Mouse (Mus musculus): ENCODE data around the gene Dnah6. TPM values are rescaled to one million over a fixed set of nuclear protein-coding genes. Genes with fewer than 3 reads are reported as not detected.

The Dnah6 gene
- polyA plus RNA-seq, 1 experiment from 2014 or later, result 0.06 TPM

DNA sequence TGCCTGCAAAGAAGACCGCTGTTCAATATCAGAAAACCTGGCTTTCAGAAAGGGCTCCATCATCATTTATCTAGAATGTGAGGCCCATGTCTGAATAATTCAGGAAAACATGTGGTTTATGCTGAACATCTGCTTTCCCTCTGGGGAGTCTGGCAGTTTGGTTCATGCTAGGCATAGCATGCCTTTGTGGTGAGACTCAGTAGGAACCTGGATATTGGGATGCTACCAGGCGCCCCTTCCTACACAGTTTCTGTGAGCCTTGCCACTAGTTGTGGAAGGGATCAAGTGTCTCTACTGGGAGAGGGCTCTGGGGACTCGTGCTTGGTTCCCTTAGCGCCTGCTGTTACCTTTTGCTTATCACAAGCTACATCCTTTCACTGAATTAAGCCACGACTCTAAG, 37.2 kb downstream of the Dnah6 start:
- Histone ChIP-seq H3K4me1 (replicated peaks) (peaks cover 19% of the 10 kb centered on the region), H3K27ac (ENCODE audit: poor library complexity, severe bottlenecking) (no peak overlapping the region), H3K4me2 (no peak overlapping the region), H3K36me3 (no peaks in the 10 kb centered on the region), H3K9me3 (replicated peaks) (no peaks in the 10 kb centered on the region), H3K9ac (no peak overlapping the region), H3K27me3 (replicated peaks) (no peaks in the 10 kb centered on the region), H3K4me3 (no peak overlapping the region)
- ATAC-seq (ENCODE audit: insufficient number of reproducible peaks, low FRiP score), result no peak
- WGBS, result 59% methylated on average over 5 of the region's 5 CpGs

- no peaks in the 10 kb centered on the region for H3K9me3 ChIP-seq (replicated peaks)
- H3K4me3 ChIP-seq, result no peak overlapping the region
- no peak overlapping the region for H3K27ac ChIP-seq (ENCODE audit: poor library complexity, severe bottlenecking)
- no peaks in the 10 kb centered on the region for H3K27me3 ChIP-seq (replicated peaks)
- 43% methylated on average over 3 of the region's 3 CpGs for WGBS
- H3K36me3 ChIP-seq, result no peaks in the 10 kb centered on the region
- no peak overlapping the region for H3K4me2 ChIP-seq
- no peak overlapping the region for H3K9ac ChIP-seq
- ATAC-seq (ENCODE audit: insufficient number of reproducible peaks, low FRiP score), result peak; percentile 76
- peaks cover 11% of the 10 kb centered on the region for H3K4me1 ChIP-seq (replicated peaks)
These were observed 38.5 kb downstream of the Dnah6 start for GRCm38 (mm10) chr6:73182987-73183386.

DNA sequence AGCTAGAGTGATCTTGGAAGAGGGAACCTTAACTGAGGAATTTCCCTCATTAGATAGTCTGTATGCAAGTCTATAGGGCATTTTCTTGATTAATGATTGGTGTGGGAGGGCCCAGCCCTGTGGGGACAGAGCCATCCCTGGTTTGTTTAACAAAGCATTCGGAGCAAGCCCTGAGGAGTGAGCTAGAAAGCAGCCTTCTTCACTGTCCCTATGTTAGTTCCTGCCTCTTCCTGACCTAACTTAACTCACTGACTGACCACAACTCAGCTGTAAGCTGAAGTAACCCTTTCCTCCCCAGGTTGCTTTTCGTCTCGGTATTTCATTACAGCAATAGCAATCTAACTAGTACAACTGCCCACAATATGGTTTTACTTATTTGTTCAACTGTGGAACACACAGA, 39.0 kb downstream of the Dnah6 start:
- 39% methylated on average over 3 of the region's 3 CpGs for WGBS
- ATAC-seq (ENCODE audit: insufficient number of reproducible peaks, low FRiP score), result 0 out of 2 replicates have a peak, but pooled peaks have one; percentile 45

GRCm38 (mm10) chr6:73182006-73182405, 39.4 kb downstream of the Dnah6 start:
- Histone ChIP-seq H3K9ac (no peak overlapping the region), H3K9me3 (replicated peaks) (no peaks in the 10 kb centered on the region), H3K4me2 (no peak overlapping the region), H3K4me3 (no peak overlapping the region), H3K27me3 (replicated peaks) (no peaks in the 10 kb centered on the region), H3K36me3 (no peaks in the 10 kb centered on the region), H3K4me1 (replicated peaks) (peaks cover 11% of the 10 kb centered on the region; the same call in 1 of the 2 replicates), H3K27ac (ENCODE audit: poor library complexity, severe bottlenecking) (peak overlapping the region; percentile 14; the same call in 1 of the 2 replicates)
- WGBS, result 64% methylated on average over 4 of the region's 4 CpGs
- no peak for ATAC-seq (ENCODE audit: insufficient number of reproducible peaks, low FRiP score)

More for the DNA sequence above, 39.0 kb downstream of the Dnah6 start:
- Histone ChIP-seq H3K27me3 (replicated peaks) (no peaks in the 10 kb centered on the region), H3K4me1 (replicated peaks) (peaks cover 11% of the 10 kb centered on the region; the same call in 1 of the 2 replicates), H3K4me3 (no peak overlapping the region), H3K9ac (no peak overlapping the region), H3K27ac (ENCODE audit: poor library complexity, severe bottlenecking) (peak overlapping the region; percentile 14; the same call in 1 of the 2 replicates), H3K36me3 (no peaks in the 10 kb centered on the region), H3K4me2 (no peak overlapping the region), H3K9me3 (replicated peaks) (no peaks in the 10 kb centered on the region)

GRCm38 (mm10) chr6:73175156-73175555, 46.3 kb downstream of the Dnah6 start:
- Histone ChIP-seq H3K36me3 (no peaks in the 10 kb centered on the region), H3K27ac (ENCODE audit: poor library complexity, severe bottlenecking) (no peak overlapping the region), H3K9me3 (replicated peaks) (no peaks in the 10 kb centered on the region), H3K4me3 (no peak overlapping the region), H3K4me1 (replicated peaks) (no peaks in the 10 kb centered on the region), H3K4me2 (no peak overlapping the region), H3K27me3 (replicated peaks) (no peaks in the 10 kb centered on the region), H3K9ac (no peak overlapping the region)
- WGBS, result 73% methylated on average over 3 of the region's 3 CpGs
- no peak for ATAC-seq (ENCODE audit: insufficient number of reproducible peaks, low FRiP score)

DNA sequence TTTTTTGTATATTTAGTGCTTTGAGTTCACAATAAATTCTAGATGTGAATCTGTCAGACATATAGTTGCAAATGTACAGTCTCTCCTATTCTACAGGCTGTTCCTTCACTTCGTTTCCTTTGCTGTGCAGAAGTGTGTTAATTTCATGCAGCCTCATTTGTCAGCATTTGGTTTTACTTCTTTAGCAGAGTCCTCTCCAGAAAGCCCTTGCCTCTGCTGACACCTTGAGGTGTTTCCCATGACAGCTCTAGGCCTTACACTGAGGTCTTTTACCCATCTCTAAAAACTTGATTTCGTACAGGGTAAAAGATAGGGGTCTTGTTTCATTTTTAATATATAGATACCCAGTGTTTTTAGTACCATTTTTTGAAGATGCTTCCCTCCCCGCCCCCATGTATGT, 54.2 kb downstream of the Dnah6 start:
- 71% methylated on average over 3 of the region's 3 CpGs for WGBS
- no peak overlapping the region for H3K4me3 ChIP-seq

GRCm38 (mm10) chr6:73162958-73163357, 58.5 kb downstream of the Dnah6 start:
- no peak for ATAC-seq (ENCODE audit: insufficient number of reproducible peaks, low FRiP score)
- WGBS, result 91% methylated on average over 1 of the region's 1 CpGs
- H3K9me3 ChIP-seq (replicated peaks), result no peaks in the 10 kb centered on the region

More for the DNA sequence above, 54.2 kb downstream of the Dnah6 start:
- no peaks in the 10 kb centered on the region for H3K9me3 ChIP-seq (replicated peaks)
- H3K36me3 ChIP-seq, result no peaks in the 10 kb centered on the region
- no peak for ATAC-seq (ENCODE audit: insufficient number of reproducible peaks, low FRiP score)
- H3K27me3 ChIP-seq (replicated peaks), result no peaks in the 10 kb centered on the region
- H3K4me1 ChIP-seq (replicated peaks), result no peaks in the 10 kb centered on the region
- H3K27ac ChIP-seq (ENCODE audit: poor library complexity, severe bottlenecking), result no peak overlapping the region
- H3K9ac ChIP-seq, result no peak overlapping the region
- H3K4me2 ChIP-seq, result no peak overlapping the region

GRCm38 (mm10) chr6:73161338-73161737, 60.1 kb downstream of the Dnah6 start:
- Histone ChIP-seq H3K9me3 (replicated peaks) (no peaks in the 10 kb centered on the region), H3K4me3 (no peak overlapping the region), H3K27me3 (replicated peaks) (no peaks in the 10 kb centered on the region), H3K4me2 (no peak overlapping the region), H3K36me3 (no peaks in the 10 kb centered on the region), H3K27ac (ENCODE audit: poor library complexity, severe bottlenecking) (no peak overlapping the region), H3K4me1 (replicated peaks) (no peaks in the 10 kb centered on the region), H3K9ac (no peak overlapping the region)
- ATAC-seq (ENCODE audit: insufficient number of reproducible peaks, low FRiP score), result no peak
- WGBS, result 87% methylated on average over 4 of the region's 4 CpGs

More at GRCm38 (mm10) chr6:73162958-73163357, 58.5 kb downstream of the Dnah6 start:
- Histone ChIP-seq H3K9ac (no peak overlapping the region), H3K36me3 (no peaks in the 10 kb centered on the region), H3K4me2 (no peak overlapping the region), H3K4me3 (no peak overlapping the region), H3K4me1 (replicated peaks) (no peaks in the 10 kb centered on the region), H3K27me3 (replicated peaks) (no peaks in the 10 kb centered on the region), H3K27ac (ENCODE audit: poor library complexity, severe bottlenecking) (no peak overlapping the region)

GRCm38 (mm10) chr6:73155455-73155854, 66.0 kb downstream of the Dnah6 start:
- Histone ChIP-seq H3K4me1 (replicated peaks) (no peaks in the 10 kb centered on the region), H3K27me3 (replicated peaks) (no peaks in the 10 kb centered on the region), H3K4me3 (no peak overlapping the region), H3K36me3 (no peaks in the 10 kb centered on the region), H3K27ac (ENCODE audit: poor library complexity, severe bottlenecking) (no peak overlapping the region), H3K9ac (no peak overlapping the region), H3K9me3 (replicated peaks) (no peaks in the 10 kb centered on the region), H3K4me2 (no peak overlapping the region)
- 64% methylated on average over 2 of the region's 2 CpGs for WGBS
- ATAC-seq (ENCODE audit: insufficient number of reproducible peaks, low FRiP score), result no peak

- no peak overlapping the region for H3K9ac ChIP-seq
- no peaks in the 10 kb centered on the region for H3K36me3 ChIP-seq
- H3K4me1 ChIP-seq (replicated peaks), result no peaks in the 10 kb centered on the region
- no peak overlapping the region for H3K4me2 ChIP-seq
- H3K27ac ChIP-seq (ENCODE audit: poor library complexity, severe bottlenecking), result no peak overlapping the region
- WGBS, result 0% methylated on average over 1 of the region's 1 CpGs
- no peaks in the 10 kb centered on the region for H3K9me3 ChIP-seq (replicated peaks)
- H3K4me3 ChIP-seq, result no peak overlapping the region
- H3K27me3 ChIP-seq (replicated peaks), result no peaks in the 10 kb centered on the region
- ATAC-seq (ENCODE audit: insufficient number of reproducible peaks, low FRiP score), result peak; percentile 36; the same call in 1 of the 2 replicates
These were observed 67.8 kb downstream of the Dnah6 start for GRCm38 (mm10) chr6:73153675-73154074.

GRCm38 (mm10) chr6:73143403-73143802, 78.0 kb downstream of the Dnah6 start:
- no peak overlapping the region for H3K9ac ChIP-seq
- H3K36me3 ChIP-seq, result no peaks in the 10 kb centered on the region
- H3K27ac ChIP-seq (ENCODE audit: poor library complexity, severe bottlenecking), result no peak overlapping the region
- H3K4me2 ChIP-seq, result no peak overlapping the region
- no peak overlapping the region for H3K4me3 ChIP-seq
- ATAC-seq (ENCODE audit: insufficient number of reproducible peaks, low FRiP score), result no peak
- peaks cover 2% of the 10 kb centered on the region; the same call in 1 of the 2 replicates for H3K9me3 ChIP-seq (replicated peaks)
- H3K4me1 ChIP-seq (replicated peaks), result no peaks in the 10 kb centered on the region
- no peaks in the 10 kb centered on the region for H3K27me3 ChIP-seq (replicated peaks)
- 83% methylated on average over 7 of the region's 7 CpGs for WGBS

- WGBS, result 79% methylated on average over 4 of the region's 4 CpGs
- Histone ChIP-seq H3K4me2 (no peak overlapping the region), H3K36me3 (no peaks in the 10 kb centered on the region), H3K27ac (ENCODE audit: poor library complexity, severe bottlenecking) (no peak overlapping the region), H3K9me3 (replicated peaks) (peaks cover 2% of the 10 kb centered on the region; the same call in 1 of the 2 replicates), H3K4me3 (no peak overlapping the region), H3K4me1 (replicated peaks) (no peaks in the 10 kb centered on the region), H3K9ac (no peak overlapping the region), H3K27me3 (replicated peaks) (no peaks in the 10 kb centered on the region)
- ATAC-seq (ENCODE audit: insufficient number of reproducible peaks, low FRiP score), result no peak
These were observed 78.7 kb downstream of the Dnah6 start for GRCm38 (mm10) chr6:73142776-73143175.
